Mouse (Mus musculus): Measurements from ENCODE around the gene Fry.

Fry gene

DNA sequence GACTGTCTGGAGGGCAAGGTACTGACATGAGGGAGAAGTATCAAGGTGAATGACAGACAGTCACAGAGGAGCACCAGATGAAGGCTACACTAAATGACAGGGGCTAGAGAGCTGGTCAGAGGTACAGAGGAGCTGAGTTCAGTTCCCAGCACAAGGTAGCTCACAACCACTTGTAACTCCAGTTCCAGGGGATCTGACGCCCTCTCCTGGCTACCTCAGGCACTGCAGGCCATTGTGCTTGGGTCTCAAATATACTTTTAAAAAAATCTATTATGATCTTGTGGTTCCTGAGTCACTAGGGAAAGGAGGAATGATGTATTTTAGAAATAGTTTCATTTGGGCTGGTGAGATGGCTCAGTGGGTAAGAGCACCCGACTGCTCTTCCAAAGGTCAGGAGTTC, 229.4 kb downstream of the Fry start:
- no peak for DNase-seq

DNA sequence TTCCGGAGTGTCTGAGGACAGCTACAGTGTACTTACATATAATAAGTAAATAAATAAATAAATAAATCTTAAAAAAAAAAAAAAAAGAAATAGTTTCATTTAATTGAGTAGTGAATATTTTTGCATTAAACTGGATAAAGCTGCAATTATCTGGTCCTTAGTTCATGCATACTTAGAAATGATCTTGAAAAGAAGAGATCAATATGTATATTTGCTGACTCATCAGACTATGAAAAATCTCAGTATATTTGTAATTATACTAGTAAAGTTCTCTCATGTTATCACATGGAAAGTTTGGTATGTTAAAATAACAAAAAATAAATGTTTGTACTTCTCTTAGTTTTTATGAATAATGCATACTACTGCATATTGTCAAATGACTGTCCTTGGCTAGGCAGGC, 229.9 kb downstream of the Fry start:
- DNase-seq = no peak

DNA sequence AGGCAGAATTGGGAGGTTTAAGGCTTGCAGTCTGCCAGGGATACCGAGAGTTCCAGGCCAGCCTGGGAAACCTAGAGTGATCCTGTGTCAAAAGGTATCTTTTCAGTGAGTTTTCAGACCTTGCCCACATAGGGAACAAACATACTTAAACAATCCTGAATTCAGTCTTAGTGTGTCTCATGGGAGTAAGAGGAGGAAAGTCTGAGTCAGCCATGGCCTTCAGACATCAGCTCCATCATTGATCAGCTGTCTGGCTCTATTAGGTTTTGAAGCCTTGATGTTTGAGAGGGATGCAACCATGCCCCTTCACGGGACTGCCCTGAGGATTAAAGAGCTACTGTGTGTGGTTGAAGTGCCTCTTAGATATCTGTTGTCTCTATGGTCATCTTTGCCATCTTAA, 232.7 kb downstream of the Fry start:
- no peak for DNase-seq

GRCm38 (mm10) chr5:150358671-150359070, 240.2 kb downstream of the Fry start:
- DNase-seq = no peak

DNA sequence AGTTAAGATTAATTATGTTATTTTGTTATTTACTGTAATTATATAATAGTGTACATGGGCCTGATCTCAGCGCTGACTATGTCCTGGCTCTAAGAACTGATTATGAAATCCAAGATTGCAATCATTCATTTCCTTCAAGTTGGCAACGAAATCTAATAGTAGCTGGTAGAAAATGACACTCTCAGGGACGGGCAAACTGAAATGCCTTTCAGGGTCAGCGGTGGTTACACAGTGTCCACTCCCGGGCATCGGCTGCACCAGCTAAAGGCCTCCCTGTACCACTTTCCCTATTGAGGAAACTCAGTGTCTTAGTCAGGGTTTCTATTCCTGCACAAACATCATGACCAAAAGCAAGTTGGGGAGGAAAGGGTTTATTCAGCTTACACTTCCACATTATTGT, 243.8 kb downstream of the Fry start:
- DNase-seq = no peak

DNA sequence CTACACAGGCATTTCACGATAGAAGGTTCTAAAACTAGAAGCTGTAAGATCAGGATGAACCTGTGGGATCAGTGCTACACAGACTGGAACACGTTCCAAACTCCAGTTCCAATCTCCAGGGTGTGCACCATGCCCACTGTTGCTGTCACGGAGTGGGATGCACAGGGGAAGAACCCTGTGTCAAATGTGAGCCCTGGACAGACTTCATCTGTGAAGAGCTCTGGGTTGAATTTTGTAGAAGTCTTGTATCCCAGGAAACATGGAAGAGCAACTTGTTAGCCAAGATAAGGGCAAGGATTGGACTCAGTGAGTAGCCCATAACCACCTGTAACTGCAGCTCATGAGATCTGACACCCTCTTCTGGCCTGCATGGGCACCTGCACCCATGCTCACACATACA, 246.2 kb downstream of the Fry start:
- DNase-seq = no peak

GRCm38 (mm10) chr5:150367027-150367426, 248.6 kb downstream of the Fry start:
- DNase-seq = no peak

DNA sequence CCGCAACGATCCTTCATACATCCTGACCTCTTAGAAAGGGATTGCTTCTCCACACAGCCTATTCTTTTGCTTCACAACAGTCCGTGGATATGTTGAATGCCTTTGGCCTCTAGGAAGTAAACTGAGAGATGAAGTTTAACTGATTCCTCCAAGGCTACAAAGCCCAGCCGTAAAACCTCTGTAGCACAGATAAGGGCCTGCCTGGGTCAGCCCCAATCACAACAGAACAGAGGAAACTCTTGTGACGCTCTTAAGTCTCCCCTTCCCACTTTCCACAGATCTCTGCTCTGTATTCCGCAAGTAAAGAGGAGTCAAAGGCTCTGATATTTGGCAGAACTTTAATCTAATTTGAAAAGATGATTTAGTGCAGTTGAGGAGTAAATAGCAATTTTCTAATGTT, 251.8 kb downstream of the Fry start:
- no peak for DNase-seq

DNA sequence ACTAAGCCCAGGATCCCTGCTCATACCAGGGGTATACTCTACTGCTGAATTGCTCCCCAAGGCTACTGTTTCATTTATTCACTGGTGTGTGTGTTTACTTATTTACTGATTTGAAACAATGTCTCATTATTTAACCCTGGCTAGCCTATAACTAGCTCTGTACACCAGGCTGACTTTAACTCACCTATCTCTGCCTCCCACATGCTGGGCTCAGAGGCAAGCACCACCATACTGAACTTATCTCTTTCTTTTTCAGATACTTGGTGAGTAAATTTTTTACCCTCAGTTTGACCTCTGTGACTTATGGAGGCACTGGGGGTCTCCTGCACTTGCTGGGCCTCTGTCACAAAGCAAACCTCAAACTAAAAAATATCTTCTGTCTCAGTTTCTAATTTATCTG, 252.4 kb downstream of the Fry start:
- DNase-seq = no peak

DNA sequence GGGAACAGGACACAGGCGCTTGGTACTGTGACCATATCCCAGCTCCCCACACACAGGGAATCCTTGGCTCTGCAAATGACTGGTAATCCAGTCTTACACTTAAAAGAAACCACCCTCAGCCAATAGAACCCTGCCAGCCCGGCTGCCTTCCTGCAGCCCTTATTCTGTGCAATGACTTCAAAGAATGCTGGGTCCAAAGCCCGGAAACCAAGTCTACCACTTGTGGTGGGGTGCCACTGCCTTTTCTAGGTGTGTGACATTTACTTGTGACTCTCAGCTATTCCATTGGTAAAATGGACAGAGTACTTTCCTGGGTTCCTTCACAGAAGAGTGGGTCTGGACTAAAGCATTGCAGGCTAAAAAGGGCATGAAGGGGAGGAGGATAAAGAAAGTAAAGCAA, 254.5 kb downstream of the Fry start:
- no peak for DNase-seq

DNA sequence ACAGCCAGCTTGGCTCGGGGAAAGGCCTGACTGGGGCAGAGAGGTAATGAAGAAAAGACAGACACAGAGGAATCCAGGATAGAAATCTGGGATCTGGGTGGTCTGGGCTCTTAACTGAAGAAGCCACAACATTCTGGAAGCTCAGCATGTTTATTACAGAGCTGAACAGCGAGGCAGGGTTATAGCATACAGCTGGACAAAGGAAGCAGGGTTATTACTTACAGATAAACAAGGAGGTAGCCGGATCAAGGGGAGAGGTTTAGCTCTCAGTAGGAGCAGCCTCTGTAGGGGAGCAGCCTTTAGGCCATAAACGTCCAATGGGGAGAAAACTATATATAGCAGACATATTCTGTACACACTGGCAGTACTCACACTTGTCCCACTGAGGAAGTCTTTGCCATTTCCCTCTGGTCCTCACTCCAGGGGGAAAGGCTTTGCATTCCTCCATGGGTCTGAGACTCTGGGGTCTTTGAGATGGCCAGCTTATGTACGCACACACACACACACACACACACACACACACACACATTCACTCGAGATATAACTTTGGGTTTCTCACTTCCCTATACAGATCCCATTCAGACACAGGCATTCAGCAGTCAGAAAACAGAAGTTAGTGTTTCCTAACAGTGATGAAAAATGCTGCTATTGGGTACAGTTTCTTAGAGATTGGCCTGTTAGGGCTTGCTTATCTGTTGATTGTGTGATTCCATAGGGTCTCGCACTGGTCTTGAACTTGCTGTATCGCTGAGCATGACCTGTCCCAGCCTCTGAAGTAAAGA, 256.5 kb downstream of the Fry start:
- no peak for DNase-seq

- DNase-seq = no peak
These were observed 260.1 kb downstream of the Fry start for GRCm38 (mm10) chr5:150378586-150378985.

DNA sequence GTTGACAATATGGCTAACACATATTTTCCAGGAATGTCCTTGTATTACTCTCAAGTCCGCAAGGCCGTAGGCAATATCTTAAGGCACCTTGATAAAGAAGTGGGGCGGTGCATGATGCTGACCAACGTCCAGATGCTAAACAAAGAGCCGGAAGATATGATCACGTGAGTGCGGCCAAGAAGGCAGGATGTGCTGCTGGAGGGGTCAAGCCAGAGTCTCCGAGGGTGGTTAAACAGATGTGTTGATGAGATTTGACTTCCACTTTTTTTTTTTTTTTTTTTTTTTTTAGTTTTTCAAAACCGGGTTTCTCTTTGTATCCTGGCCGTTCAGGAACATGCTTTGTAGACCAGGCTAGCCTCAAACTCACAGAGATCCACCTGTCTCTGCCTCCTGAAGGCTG, 262.3 kb downstream of the Fry start:
- DNase-seq = no peak

DNA sequence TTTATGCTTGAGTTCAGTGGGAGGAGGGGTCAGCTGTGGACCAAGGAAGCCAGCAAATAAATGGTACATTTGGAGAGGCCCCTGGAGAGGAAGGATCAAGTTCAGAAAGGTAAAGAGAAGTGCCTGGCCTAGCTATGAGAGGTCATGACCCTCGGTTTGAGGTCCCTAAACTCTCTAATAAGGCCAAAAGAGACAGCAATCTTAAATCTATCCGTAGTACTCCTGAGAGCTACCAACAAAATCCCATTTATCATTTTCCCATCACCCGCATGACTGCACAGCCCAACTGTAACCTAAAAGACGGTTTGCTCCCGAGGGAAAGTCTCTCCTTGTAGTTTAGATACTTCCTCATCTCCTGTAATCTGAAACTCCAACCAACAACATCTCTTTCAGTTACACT, 264.0 kb downstream of the Fry start:
- DNase-seq = no peak

DNA sequence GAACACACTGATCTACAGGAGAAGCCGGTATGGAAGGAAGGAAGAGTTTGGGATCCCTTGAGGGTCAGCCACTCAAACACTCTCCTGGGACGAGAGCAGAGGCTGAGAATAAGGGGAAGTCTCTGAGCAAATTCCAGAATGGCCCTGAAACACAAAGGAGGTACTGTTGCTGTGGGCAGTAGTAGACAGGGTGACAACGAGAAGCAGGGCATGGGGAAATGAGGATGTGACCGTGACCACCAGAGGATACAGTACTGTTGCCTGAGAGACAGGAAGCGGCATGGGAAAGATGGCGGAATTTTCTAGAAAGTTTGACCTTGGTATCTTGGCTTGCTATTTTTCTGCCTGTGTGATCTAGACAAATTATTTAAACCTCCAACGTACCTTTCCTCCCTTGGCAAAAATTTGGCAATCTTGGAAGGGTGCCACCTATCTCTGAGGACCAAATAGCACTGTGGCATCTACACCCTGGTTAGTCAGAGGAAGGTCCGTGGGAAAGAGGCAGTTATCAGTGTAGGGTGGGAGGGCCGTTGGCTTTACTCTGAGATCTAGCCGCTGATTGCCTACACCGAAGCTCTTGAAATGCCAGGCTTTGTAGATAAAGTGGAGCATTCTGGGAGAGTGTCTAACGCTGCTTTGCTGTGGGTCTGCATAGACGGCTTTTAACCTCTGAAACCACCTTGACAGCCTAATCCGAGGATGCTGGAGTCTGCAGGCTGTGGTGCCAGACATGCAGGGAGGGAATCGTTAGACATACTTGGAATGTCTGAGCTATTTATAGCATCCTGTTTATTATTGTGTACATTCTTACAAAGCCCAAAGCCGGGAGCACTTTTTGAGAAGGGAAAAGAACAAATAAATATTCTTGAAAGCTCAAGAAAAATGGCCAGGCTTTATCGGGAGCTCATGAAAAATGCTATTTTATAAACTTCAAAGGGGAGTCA, 266.1 kb downstream of the Fry start:
- no peak for DNase-seq

GRCm38 (mm10) chr5:150385224-150385623, 266.8 kb downstream of the Fry start:
- no peak for DNase-seq

DNA sequence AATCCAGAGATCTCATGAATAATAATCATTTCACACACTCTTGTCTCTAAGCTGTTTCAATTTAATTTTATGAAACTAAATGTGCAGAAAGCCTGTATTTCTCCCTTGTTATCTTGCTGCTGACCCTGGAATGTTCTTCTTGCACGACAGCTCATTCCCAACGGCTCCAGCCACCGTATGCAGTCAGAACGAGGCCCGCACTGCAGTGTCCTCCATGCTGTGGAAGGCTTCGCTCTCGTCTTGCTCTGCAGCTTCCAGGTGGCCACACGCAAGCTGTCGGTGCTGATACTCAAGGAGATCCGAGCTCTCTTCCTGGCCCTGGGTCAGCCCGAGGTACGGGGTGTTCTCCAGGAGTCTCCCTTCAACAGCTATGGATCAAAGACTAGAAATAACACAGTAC, 270.2 kb downstream of the Fry start:
- no peak for DNase-seq

- no peak for DNase-seq
These were observed 271.3 kb downstream of the Fry start for GRCm38 (mm10) chr5:150389589-150390377.

- no peak for DNase-seq
These were observed 272.0 kb downstream of the Fry start for GRCm38 (mm10) chr5:150390422-150390821.

GRCm38 (mm10) chr5:150394645-150395044, 276.2 kb downstream of the Fry start:
- no peak for DNase-seq

DNA sequence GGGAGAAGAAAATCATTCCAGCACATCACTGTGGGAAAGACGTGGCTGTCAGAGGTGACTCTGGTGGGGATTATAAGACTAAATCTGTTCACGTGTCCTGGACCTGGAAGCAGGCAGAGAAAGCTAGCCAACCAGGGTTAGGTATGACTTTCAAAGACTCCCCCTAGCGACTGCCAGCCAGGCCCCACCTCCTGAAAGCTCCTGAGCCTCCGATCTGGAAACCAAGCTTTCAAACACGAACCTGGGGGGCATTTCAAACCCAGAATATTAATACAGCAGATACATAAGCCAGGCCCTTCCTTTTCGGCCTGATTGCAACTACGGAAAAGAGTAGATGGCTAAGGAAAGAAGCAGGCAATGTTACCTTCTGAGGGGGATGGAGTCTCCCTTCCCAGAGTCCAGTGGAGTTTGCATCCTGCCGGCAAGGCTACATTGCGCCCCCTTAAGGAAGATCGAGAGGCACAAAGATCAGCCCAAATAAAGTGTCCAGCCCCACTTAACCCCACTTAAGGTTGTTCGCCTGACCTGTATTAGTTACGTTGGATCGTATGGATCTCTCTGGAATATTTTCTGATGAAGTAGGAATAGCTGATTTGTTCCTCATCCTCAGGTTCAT, 284.5 kb downstream of the Fry start:
- DNase-seq = no peak

- no peak for DNase-seq
These were observed 286.4 kb downstream of the Fry start for GRCm38 (mm10) chr5:150404867-150405266.

DNA sequence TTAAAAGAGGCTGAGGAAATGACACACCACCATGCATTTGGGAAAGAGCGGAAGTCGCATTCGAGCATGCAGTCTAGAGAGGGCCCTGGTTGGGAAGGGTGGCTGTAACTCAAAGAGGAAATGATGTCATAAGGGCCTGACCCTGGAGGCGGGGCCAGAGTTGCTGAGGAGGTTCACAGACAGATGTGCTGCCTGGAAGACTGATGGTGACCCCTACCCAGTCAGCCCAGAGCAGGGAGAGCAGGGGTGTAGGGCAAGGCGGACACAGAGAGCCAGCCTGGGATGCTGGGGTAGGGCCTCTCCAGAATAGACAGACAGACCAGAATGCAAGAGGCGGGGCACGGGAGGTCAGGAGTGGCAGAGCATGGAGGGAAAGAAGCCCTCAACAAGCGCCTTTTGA, 290.5 kb downstream of the Fry start:
- no peak for DNase-seq

Data from right cerebral cortex, adult 18-20 months (tissue).